Mouse (Mus musculus): ENCODE measurements at regions not wholly inside any gene's neighbourhood (a gene's known extent, or its start where the extent isn't known, plus 50 kb on each side); places are given as distances from the start of the nearest gene placed in this dataset.

DNA sequence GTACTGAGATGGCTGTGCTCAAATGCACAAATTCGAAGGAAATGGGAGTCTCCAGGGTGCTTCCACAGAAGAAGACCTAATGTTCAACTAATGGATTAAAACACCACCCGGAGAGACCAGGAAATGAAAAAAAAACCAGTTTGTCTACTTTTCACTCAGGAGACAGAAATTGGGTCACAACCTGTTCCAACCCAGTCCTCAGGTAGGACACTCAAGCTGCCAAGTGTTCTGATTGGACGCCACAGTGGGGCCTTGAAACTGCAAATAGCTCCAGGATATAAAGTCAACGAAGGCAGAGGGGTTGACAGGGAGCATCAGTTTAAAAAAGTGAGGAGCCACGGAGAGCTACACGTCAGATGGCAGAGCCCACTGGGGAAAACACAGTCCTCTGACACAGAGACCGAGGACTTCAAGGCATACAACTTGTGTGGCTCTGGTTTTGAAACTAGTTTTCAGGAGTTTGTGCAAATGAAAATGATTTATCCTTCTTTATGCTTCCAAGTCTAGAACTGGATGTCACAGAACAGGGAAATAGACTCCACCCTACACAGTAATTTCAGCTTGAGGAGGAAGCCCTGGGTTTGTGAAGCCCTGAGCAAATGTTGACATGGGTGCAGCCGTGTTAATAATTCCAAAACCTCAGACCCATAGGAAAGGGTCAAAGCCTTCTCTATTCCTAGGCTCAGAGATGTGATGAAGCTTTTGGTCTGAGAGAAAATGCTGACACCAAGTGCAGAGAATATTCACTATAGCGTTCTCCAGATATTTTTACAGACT is 220.8 kb upstream of the Pik3r1 start:
- Histone ChIP-seq H3K4me1 (ENCODE audit: control insufficient read depth, insufficient read depth, low read length) (no peaks in the 10 kb centered on the region), H3K4me3 (ENCODE audit: low read depth, low read length) (no peak overlapping the region), H3K9ac (ENCODE audit: low read depth, low read length) (no peak overlapping the region), H3K4me2 (ENCODE audit: low read length) (no peak overlapping the region), H3K27me3 (ENCODE audit: control insufficient read depth, insufficient read depth, low read depth, low read length) (no peaks in the 10 kb centered on the region), H3K27ac (ENCODE audit: low read length) (no peak overlapping the region), H3K9me3 (replicated peaks; ENCODE audit: control insufficient read depth, low read length, poor library complexity, severe bottlenecking) (0 out of 2 replicates have a peak, but pooled peaks cover 2% of the 10 kb centered on the region), H3K36me3 (ENCODE audit: control insufficient read depth, insufficient read depth, low read length) (no peaks in the 10 kb centered on the region)
- WGBS, result 86% methylated on average over 9 of the region's 9 CpGs
- ATAC-seq, result no peak

GRCm38 (mm10) chr13:101991729-101992128 is 223.7 kb upstream of the Pik3r1 start:
- Histone ChIP-seq H3K9ac (ENCODE audit: low read depth, low read length) (no peak overlapping the region), H3K36me3 (ENCODE audit: control insufficient read depth, insufficient read depth, low read length) (no peaks in the 10 kb centered on the region), H3K4me3 (ENCODE audit: low read depth, low read length) (no peak overlapping the region), H3K9me3 (replicated peaks; ENCODE audit: control insufficient read depth, low read length, poor library complexity, severe bottlenecking) (0 out of 2 replicates have a peak, but pooled peaks cover 2% of the 10 kb centered on the region), H3K4me2 (ENCODE audit: low read length) (no peak overlapping the region), H3K27ac (ENCODE audit: low read length) (no peak overlapping the region), H3K27me3 (ENCODE audit: control insufficient read depth, insufficient read depth, low read depth, low read length) (no peaks in the 10 kb centered on the region), H3K4me1 (ENCODE audit: control insufficient read depth, insufficient read depth, low read length) (no peaks in the 10 kb centered on the region)
- no peak for ATAC-seq
- 91% methylated on average over 1 of the region's 1 CpGs for WGBS

GRCm38 (mm10) chr13:101994779-101995178 is 226.8 kb upstream of the Pik3r1 start:
- ATAC-seq, result no peak
- 81% methylated on average over 3 of the region's 3 CpGs for WGBS

GRCm38 (mm10) chr13:101995529-101995928 is 227.5 kb upstream of the Pik3r1 start:
- 95% methylated on average over 2 of the region's 2 CpGs for WGBS
- no peaks in the 10 kb centered on the region for H3K36me3 ChIP-seq (ENCODE audit: control insufficient read depth, insufficient read depth, low read length)

More at GRCm38 (mm10) chr13:101994779-101995178, 226.8 kb upstream of the Pik3r1 start:
- H3K27me3 ChIP-seq (ENCODE audit: control insufficient read depth, insufficient read depth, low read depth, low read length), result no peaks in the 10 kb centered on the region
- no peak overlapping the region for H3K4me3 ChIP-seq (ENCODE audit: low read depth, low read length)
- H3K27ac ChIP-seq (ENCODE audit: low read length), result no peak overlapping the region
- no peak overlapping the region for H3K4me2 ChIP-seq (ENCODE audit: low read length)
- no peaks in the 10 kb centered on the region for H3K4me1 ChIP-seq (ENCODE audit: control insufficient read depth, insufficient read depth, low read length)
- H3K9ac ChIP-seq (ENCODE audit: low read depth, low read length), result no peak overlapping the region
- H3K9me3 ChIP-seq (replicated peaks; ENCODE audit: control insufficient read depth, low read length, poor library complexity, severe bottlenecking), result 0 out of 2 replicates have a peak, but pooled peaks cover 2% of the 10 kb centered on the region
- H3K36me3 ChIP-seq (ENCODE audit: control insufficient read depth, insufficient read depth, low read length), result no peaks in the 10 kb centered on the region

GRCm38 (mm10) chr13:101996144-101996543 is 228.1 kb upstream of the Pik3r1 start:
- 80% methylated on average over 5 of the region's 5 CpGs for WGBS
- no peaks in the 10 kb centered on the region for H3K36me3 ChIP-seq (ENCODE audit: control insufficient read depth, insufficient read depth, low read length)
- no peak overlapping the region for H3K9ac ChIP-seq (ENCODE audit: low read depth, low read length)
- H3K27me3 ChIP-seq (ENCODE audit: control insufficient read depth, insufficient read depth, low read depth, low read length), result no peaks in the 10 kb centered on the region
- H3K4me1 ChIP-seq (ENCODE audit: control insufficient read depth, insufficient read depth, low read length), result no peaks in the 10 kb centered on the region
- no peak overlapping the region for H3K27ac ChIP-seq (ENCODE audit: low read length)
- H3K9me3 ChIP-seq (replicated peaks; ENCODE audit: control insufficient read depth, low read length, poor library complexity, severe bottlenecking), result 0 out of 2 replicates have a peak, but pooled peaks cover 2% of the 10 kb centered on the region
- ATAC-seq, result no peak
- H3K4me2 ChIP-seq (ENCODE audit: low read length), result no peak overlapping the region
- no peak overlapping the region for H3K4me3 ChIP-seq (ENCODE audit: low read depth, low read length)

More at GRCm38 (mm10) chr13:101995529-101995928, 227.5 kb upstream of the Pik3r1 start:
- Histone ChIP-seq H3K27ac (ENCODE audit: low read length) (no peak overlapping the region), H3K9me3 (replicated peaks; ENCODE audit: control insufficient read depth, low read length, poor library complexity, severe bottlenecking) (0 out of 2 replicates have a peak, but pooled peaks cover 2% of the 10 kb centered on the region), H3K4me1 (ENCODE audit: control insufficient read depth, insufficient read depth, low read length) (no peaks in the 10 kb centered on the region), H3K4me3 (ENCODE audit: low read depth, low read length) (no peak overlapping the region), H3K27me3 (ENCODE audit: control insufficient read depth, insufficient read depth, low read depth, low read length) (no peaks in the 10 kb centered on the region), H3K4me2 (ENCODE audit: low read length) (no peak overlapping the region), H3K9ac (ENCODE audit: low read depth, low read length) (no peak overlapping the region)
- ATAC-seq, result no peak

DNA sequence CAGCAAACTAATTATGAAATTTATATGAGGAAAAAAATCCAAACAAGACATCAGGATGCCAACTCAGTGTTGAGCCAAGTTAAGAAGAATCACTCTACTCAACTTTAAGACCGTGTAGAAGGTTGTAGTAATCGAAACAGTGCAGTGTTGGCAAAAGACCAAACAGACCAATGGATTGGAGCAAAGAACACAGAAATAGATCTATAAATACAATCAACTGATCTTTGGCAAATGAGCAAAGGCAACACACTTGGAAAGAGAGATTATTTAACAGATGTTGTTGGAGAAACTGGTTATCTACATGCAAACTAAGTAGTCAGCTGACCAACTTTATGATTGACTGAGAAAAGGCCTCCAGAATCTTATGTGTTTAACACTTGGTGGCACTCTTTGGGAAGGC is 229.4 kb upstream of the Pik3r1 start:
- H3K4me1 ChIP-seq (ENCODE audit: control insufficient read depth, insufficient read depth, low read length), result no peaks in the 10 kb centered on the region
- 0 out of 2 replicates have a peak, but pooled peaks cover 2% of the 10 kb centered on the region for H3K9me3 ChIP-seq (replicated peaks; ENCODE audit: control insufficient read depth, low read length, poor library complexity, severe bottlenecking)
- no peaks in the 10 kb centered on the region for H3K36me3 ChIP-seq (ENCODE audit: control insufficient read depth, insufficient read depth, low read length)
- H3K4me2 ChIP-seq (ENCODE audit: low read length), result no peak overlapping the region
- no peak for ATAC-seq
- H3K27ac ChIP-seq (ENCODE audit: low read length), result no peak overlapping the region
- H3K9ac ChIP-seq (ENCODE audit: low read depth, low read length), result no peak overlapping the region
- H3K27me3 ChIP-seq (ENCODE audit: control insufficient read depth, insufficient read depth, low read depth, low read length), result no peaks in the 10 kb centered on the region
- H3K4me3 ChIP-seq (ENCODE audit: low read depth, low read length), result no peak overlapping the region
- 93% methylated on average over 2 of the region's 2 CpGs for WGBS

GRCm38 (mm10) chr13:102006565-102006964 is 238.5 kb upstream of the Pik3r1 start:
- no peak overlapping the region for H3K9ac ChIP-seq (ENCODE audit: low read depth, low read length)
- no peak overlapping the region for H3K4me3 ChIP-seq (ENCODE audit: low read depth, low read length)
- H3K4me1 ChIP-seq (ENCODE audit: control insufficient read depth, insufficient read depth, low read length), result no peaks in the 10 kb centered on the region
- ATAC-seq, result no peak
- H3K27ac ChIP-seq (ENCODE audit: low read length), result no peak overlapping the region
- no peak overlapping the region for H3K4me2 ChIP-seq (ENCODE audit: low read length)
- no peaks in the 10 kb centered on the region for H3K36me3 ChIP-seq (ENCODE audit: control insufficient read depth, insufficient read depth, low read length)
- 87% methylated on average over 5 of the region's 5 CpGs for WGBS
- no peaks in the 10 kb centered on the region for H3K27me3 ChIP-seq (ENCODE audit: control insufficient read depth, insufficient read depth, low read depth, low read length)
- no peaks in the 10 kb centered on the region for H3K9me3 ChIP-seq (replicated peaks; ENCODE audit: control insufficient read depth, low read length, poor library complexity, severe bottlenecking)

- H3K36me3 ChIP-seq (ENCODE audit: control insufficient read depth, insufficient read depth, low read length), result no peaks in the 10 kb centered on the region
- H3K4me1 ChIP-seq (ENCODE audit: control insufficient read depth, insufficient read depth, low read length), result no peaks in the 10 kb centered on the region
- H3K9me3 ChIP-seq (replicated peaks; ENCODE audit: control insufficient read depth, low read length, poor library complexity, severe bottlenecking), result no peaks in the 10 kb centered on the region
- no peak overlapping the region for H3K4me3 ChIP-seq (ENCODE audit: low read depth, low read length)
- H3K4me2 ChIP-seq (ENCODE audit: low read length), result no peak overlapping the region
- no peak overlapping the region for H3K9ac ChIP-seq (ENCODE audit: low read depth, low read length)
- H3K27ac ChIP-seq (ENCODE audit: low read length), result no peak overlapping the region
- no peaks in the 10 kb centered on the region for H3K27me3 ChIP-seq (ENCODE audit: control insufficient read depth, insufficient read depth, low read depth, low read length)
- no peak for ATAC-seq
- 79% methylated on average over 2 of the region's 2 CpGs for WGBS
Measured at GRCm38 (mm10) chr13:102011965-102012364, 243.9 kb upstream of the Pik3r1 start.

- H3K4me2 ChIP-seq (ENCODE audit: low read length), result no peak overlapping the region
- H3K27me3 ChIP-seq (ENCODE audit: control insufficient read depth, insufficient read depth, low read depth, low read length), result no peaks in the 10 kb centered on the region
- H3K27ac ChIP-seq (ENCODE audit: low read length), result no peak overlapping the region
- no peaks in the 10 kb centered on the region for H3K9me3 ChIP-seq (replicated peaks; ENCODE audit: control insufficient read depth, low read length, poor library complexity, severe bottlenecking)
- 92% methylated on average over 2 of the region's 2 CpGs for WGBS
- no peaks in the 10 kb centered on the region for H3K36me3 ChIP-seq (ENCODE audit: control insufficient read depth, insufficient read depth, low read length)
- ATAC-seq, result no peak
- no peaks in the 10 kb centered on the region for H3K4me1 ChIP-seq (ENCODE audit: control insufficient read depth, insufficient read depth, low read length)
- H3K4me3 ChIP-seq (ENCODE audit: low read depth, low read length), result no peak overlapping the region
- H3K9ac ChIP-seq (ENCODE audit: low read depth, low read length), result no peak overlapping the region
Measured at GRCm38 (mm10) chr13:102014514-102014913, 246.5 kb upstream of the Pik3r1 start.

All from midbrain, embryonic 16.5 days (tissue).